Mouse (Mus musculus): Measurements from ENCODE around the gene Ldlrad3. TPM values are rescaled to one million over a fixed set of nuclear protein-coding genes. Genes with fewer than 3 reads are reported as not detected.
A peak's percentile ranks its signal among the peaks of the same experiment; 100 is the strongest.

Ldlrad3 gene
- polyA plus RNA-seq, 1 experiment from 2014 or later, result 18.1 TPM

DNA sequence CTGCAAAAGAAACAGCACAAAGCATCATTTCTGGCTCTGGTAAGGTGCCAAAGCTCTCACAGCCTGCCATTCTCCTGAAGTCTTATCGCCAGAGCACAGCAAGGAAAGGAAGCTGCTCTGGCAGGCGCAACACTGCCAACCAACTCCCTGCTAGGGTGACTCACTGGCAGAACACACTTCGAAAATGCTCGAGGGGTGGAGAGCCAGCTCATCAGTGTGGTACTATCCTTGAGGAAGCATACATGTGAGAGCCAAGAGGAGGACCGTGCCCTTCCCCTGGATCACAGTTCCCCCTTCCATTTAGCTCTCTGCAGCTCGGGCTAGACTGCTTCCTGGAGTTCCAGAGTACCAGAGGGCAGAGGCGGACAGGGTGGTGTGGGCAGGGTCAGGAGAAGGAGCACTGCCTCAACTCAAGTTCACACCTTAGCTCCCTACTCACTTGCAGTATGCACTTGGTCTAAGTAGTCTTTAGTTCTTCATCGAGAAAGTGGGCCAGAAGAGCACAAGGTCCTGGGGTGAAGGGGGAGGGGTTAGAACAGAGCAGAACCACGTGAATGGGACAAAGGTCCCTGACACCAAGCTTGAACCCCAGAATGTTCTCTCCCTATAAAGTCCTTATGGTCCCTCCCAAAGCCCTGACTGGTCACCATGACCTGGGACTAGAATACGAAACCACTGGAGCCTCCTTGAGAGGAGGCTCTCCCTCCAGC is 133.1 kb downstream of the Ldlrad3 start:
- no peaks in the 10 kb centered on the region; the same call in 1 of the 2 replicates for H3K36me3 ChIP-seq (ENCODE audit: control insufficient read depth, insufficient read depth, low read length)
- no peak overlapping the region for H3K4me3 ChIP-seq (ENCODE audit: low read depth, low read length)
- WGBS, result 72% methylated on average over 10 of the region's 10 CpGs
- peaks cover 31% of the 10 kb centered on the region for H3K4me1 ChIP-seq (ENCODE audit: control insufficient read depth, insufficient read depth, low read length)
- H3K9ac ChIP-seq (ENCODE audit: low read length), result no peak overlapping the region
- H3K9me3 ChIP-seq (replicated peaks; ENCODE audit: control insufficient read depth, low read length), result no peaks in the 10 kb centered on the region
- H3K4me2 ChIP-seq (ENCODE audit: low read length), result no peak overlapping the region
- ATAC-seq, result peak; percentile 63; the same call in 1 of the 2 replicates
- H3K27me3 ChIP-seq (replicated peaks; ENCODE audit: control insufficient read depth, insufficient read depth, low read length), result no peaks in the 10 kb centered on the region
- peak; percentile 81 for DNase-seq (ENCODE audit: low spot score)
- H3K27ac ChIP-seq (ENCODE audit: low read depth, low read length), result peak overlapping the region; percentile 22; the same call in 1 of the 2 replicates

DNA sequence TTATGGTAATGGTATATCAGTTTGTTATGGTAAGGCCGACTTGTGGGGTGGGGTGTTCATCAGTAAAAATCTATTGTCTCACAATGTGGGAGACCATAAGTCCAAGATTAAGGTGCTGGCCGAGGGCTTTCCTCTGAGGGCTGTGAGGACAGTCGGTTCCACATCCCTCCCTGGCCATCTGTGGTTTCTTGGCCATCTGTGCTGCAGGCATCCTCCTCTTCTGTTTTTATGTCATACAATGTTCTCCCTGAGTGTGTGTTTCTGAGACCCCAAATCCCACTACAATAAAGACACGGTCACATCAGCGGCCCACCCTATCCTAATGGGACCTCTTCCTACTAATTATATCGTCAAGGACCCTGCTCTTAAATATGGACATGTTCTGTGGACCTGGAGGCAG is 133.8 kb downstream of the Ldlrad3 start:
- Histone ChIP-seq H3K36me3 (ENCODE audit: control insufficient read depth, insufficient read depth, low read length) (no peaks in the 10 kb centered on the region; the same call in 1 of the 2 replicates), H3K27ac (ENCODE audit: low read depth, low read length) (no peak overlapping the region; the same call in 1 of the 2 replicates), H3K4me1 (ENCODE audit: control insufficient read depth, insufficient read depth, low read length) (peaks cover 31% of the 10 kb centered on the region), H3K4me3 (ENCODE audit: low read depth, low read length) (no peak overlapping the region), H3K9me3 (replicated peaks; ENCODE audit: control insufficient read depth, low read length) (no peaks in the 10 kb centered on the region), H3K9ac (ENCODE audit: low read length) (no peak overlapping the region), H3K4me2 (ENCODE audit: low read length) (no peak overlapping the region), H3K27me3 (replicated peaks; ENCODE audit: control insufficient read depth, insufficient read depth, low read length) (no peaks in the 10 kb centered on the region)
- ATAC-seq (no peak), DNase-seq (ENCODE audit: low spot score) (no peak)
- 80% methylated on average over 6 of the region's 6 CpGs for WGBS

DNA sequence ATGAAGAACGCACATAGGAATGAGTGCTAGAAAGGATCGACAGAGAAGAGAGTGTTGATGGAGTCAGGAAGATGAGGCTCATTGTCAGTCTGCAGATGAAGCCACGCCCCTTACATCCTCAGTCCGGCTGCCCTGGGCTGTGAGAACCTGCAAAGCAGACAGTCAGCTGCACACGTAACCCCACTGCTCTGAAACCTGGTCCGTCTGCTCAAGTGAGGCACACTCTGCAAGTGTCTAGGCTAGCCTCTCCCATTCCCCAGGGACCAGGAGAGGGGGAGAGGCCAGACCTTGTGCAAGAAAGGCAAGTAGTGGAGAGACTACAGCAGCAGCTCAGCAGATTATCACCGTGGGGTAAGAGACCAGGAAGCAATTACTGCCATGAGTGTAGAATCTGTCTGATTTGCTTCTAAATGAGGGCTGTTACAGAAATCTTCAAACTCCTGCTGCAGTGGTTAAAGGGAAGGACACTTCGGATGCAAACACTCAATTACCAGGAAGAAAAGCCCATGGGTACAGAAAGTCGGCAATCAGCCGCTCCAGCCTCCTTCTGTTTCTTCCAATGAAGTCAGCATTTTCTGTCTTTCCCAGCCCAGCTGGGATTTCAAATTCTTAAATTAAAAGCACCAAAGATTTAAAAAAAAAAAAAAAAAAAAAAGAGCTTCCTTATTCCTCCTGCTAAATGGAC is 136.2 kb downstream of the Ldlrad3 start:
- H3K4me1 ChIP-seq (ENCODE audit: control insufficient read depth, insufficient read depth, low read length), result peaks cover 31% of the 10 kb centered on the region
- H3K4me2 ChIP-seq (ENCODE audit: low read length), result no peak overlapping the region
- H3K36me3 ChIP-seq (ENCODE audit: control insufficient read depth, insufficient read depth, low read length), result no peaks in the 10 kb centered on the region; the same call in 1 of the 2 replicates
- H3K9me3 ChIP-seq (replicated peaks; ENCODE audit: control insufficient read depth, low read length), result no peaks in the 10 kb centered on the region
- H3K27ac ChIP-seq (ENCODE audit: low read depth, low read length), result 0 out of 2 replicates have a peak overlapping the region, but pooled peaks have one; percentile 41
- WGBS, result 40% methylated on average over 10 of the region's 10 CpGs
- ATAC-seq, result 0 out of 2 replicates have a peak, but pooled peaks have one; percentile 14
- H3K9ac ChIP-seq (ENCODE audit: low read length), result no peak overlapping the region
- no peaks in the 10 kb centered on the region for H3K27me3 ChIP-seq (replicated peaks; ENCODE audit: control insufficient read depth, insufficient read depth, low read length)
- H3K4me3 ChIP-seq (ENCODE audit: low read depth, low read length), result no peak overlapping the region
- DNase-seq (ENCODE audit: low spot score), result peak; percentile 51

DNA sequence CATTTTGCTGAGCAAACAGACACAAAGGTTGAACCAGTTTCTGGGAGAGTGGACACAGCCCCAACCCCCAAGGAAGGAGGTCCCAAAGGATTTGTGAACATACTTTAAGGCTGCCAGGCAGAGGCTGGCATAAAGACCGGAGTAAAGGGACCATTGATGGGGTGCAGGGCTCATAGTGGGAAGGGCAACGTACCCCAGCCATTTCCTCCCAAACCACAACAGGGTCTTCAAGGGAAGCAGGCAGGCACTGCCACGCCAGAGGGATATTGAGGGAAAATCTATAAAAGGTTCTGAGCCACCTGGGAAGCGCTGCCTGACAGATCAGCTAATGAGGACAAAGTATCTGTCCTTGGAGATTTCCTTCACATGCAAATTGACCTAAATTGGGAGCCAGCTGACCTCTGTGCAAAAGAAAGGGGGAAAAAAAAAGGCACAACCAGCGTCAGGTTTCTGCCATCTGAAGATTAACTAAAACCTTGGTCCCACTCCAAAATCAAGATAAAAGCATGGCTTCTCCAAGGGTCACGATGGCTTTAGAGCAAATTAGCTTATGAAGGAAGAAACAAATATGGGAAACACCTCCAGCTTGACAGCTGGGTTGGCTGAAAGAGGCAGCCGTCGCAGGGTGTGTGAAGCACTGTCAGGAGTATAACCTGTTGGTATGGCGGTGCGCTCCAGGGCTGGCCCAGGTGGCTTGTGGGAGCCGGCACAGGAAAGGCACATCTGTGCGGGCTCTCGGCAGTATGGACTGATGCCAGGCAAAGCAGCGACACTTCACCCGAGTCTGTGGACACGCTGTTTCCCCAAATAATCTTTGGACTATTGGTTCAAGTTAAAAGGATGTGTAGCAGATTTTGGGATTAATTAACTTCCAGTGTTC is 137.6 kb downstream of the Ldlrad3 start:
- Histone ChIP-seq H3K36me3 (ENCODE audit: control insufficient read depth, insufficient read depth, low read length) (no peaks in the 10 kb centered on the region), H3K27me3 (replicated peaks; ENCODE audit: control insufficient read depth, insufficient read depth, low read length) (no peaks in the 10 kb centered on the region), H3K9ac (ENCODE audit: low read length) (no peak overlapping the region), H3K27ac (ENCODE audit: low read depth, low read length) (no peak overlapping the region), H3K9me3 (replicated peaks; ENCODE audit: control insufficient read depth, low read length) (no peaks in the 10 kb centered on the region), H3K4me1 (ENCODE audit: control insufficient read depth, insufficient read depth, low read length) (peaks cover 31% of the 10 kb centered on the region), H3K4me2 (ENCODE audit: low read length) (no peak overlapping the region), H3K4me3 (ENCODE audit: low read depth, low read length) (no peak overlapping the region)
- ATAC-seq (no peak), DNase-seq (ENCODE audit: low spot score) (peak; percentile 48)
- WGBS, result 36% methylated on average over 16 of the region's 16 CpGs

DNA sequence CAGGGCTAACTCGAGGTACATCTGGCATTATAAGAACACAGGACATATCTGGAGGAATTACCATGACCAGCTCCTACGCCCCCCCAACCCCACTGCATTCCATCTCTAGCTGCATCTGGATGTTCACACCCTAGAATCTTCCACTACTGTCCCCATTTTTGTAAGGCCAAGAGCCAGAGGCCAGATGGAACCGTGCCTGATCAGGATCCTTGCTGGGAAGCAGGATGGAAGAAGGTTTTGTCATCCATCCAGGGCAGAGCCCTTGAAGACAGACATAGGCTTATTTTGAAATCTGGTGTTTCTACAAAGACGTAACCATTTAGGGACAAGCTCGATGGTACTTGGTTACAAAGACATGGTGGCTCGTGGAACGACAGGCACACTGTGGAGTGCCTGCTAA is 139.7 kb downstream of the Ldlrad3 start:
- Histone ChIP-seq H3K27ac (ENCODE audit: low read depth, low read length) (no peak overlapping the region), H3K9ac (ENCODE audit: low read length) (no peak overlapping the region), H3K4me2 (ENCODE audit: low read length) (no peak overlapping the region), H3K4me3 (ENCODE audit: low read depth, low read length) (no peak overlapping the region), H3K9me3 (replicated peaks; ENCODE audit: control insufficient read depth, low read length) (no peaks in the 10 kb centered on the region), H3K36me3 (ENCODE audit: control insufficient read depth, insufficient read depth, low read length) (no peaks in the 10 kb centered on the region), H3K4me1 (ENCODE audit: control insufficient read depth, insufficient read depth, low read length) (peaks cover 24% of the 10 kb centered on the region), H3K27me3 (replicated peaks; ENCODE audit: control insufficient read depth, insufficient read depth, low read length) (no peaks in the 10 kb centered on the region)
- 96% methylated on average over 7 of the region's 7 CpGs for WGBS
- ATAC-seq (no peak), DNase-seq (ENCODE audit: low spot score) (no peak)

DNA sequence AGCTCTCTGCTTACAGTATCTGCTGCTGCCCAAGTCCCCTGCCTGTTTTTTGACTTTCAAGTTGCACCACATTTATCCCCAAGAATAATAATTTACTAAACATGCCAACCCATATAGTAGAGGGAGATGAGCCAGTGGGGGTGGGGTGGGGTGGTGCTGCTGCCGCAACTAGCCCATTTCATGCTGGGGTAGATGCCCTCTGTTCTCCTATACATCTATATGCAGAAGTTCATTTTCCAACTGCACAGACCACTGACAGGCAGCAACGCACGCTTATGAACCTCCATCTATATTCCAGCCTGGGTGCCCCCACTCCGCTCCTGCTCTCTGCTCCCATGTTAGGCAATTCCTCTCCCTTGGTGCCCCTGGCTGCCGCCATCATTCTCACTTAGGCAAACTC is 145.7 kb downstream of the Ldlrad3 start:
- Histone ChIP-seq H3K9ac (ENCODE audit: low read length) (no peak overlapping the region), H3K27ac (ENCODE audit: low read depth, low read length) (no peak overlapping the region), H3K36me3 (ENCODE audit: control insufficient read depth, insufficient read depth, low read length) (no peaks in the 10 kb centered on the region), H3K4me1 (ENCODE audit: control insufficient read depth, insufficient read depth, low read length) (peaks cover 32% of the 10 kb centered on the region), H3K27me3 (replicated peaks; ENCODE audit: control insufficient read depth, insufficient read depth, low read length) (no peaks in the 10 kb centered on the region), H3K9me3 (replicated peaks; ENCODE audit: control insufficient read depth, low read length) (no peaks in the 10 kb centered on the region), H3K4me3 (ENCODE audit: low read depth, low read length) (no peak overlapping the region), H3K4me2 (ENCODE audit: low read length) (no peak overlapping the region)
- WGBS, result 93% methylated on average over 5 of the region's 5 CpGs
- no peak for ATAC-seq
- no peak for DNase-seq (ENCODE audit: low spot score)

DNA sequence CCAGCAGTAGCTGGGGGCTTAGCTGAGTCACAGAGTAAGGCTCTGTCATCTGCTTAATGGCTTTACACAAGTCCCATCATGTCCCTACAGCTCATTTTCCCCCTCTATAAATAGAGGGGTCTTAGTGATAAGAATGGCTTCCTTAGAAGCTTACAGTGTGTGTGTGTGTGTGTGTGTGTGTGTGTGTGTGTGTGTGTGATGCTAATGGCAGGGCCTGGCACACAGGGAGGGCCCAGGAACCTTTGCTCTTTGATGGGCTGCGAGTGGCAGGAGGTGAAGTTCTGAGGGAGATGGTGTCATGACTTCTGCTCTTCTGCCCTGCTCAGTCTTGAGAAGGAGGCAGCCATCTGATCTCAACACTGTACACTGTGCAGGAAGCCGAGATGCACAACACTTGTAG is 146.2 kb downstream of the Ldlrad3 start:
- no peak for ATAC-seq
- H3K9ac ChIP-seq (ENCODE audit: low read length), result no peak overlapping the region
- H3K27ac ChIP-seq (ENCODE audit: low read depth, low read length), result no peak overlapping the region
- H3K9me3 ChIP-seq (replicated peaks; ENCODE audit: control insufficient read depth, low read length), result no peaks in the 10 kb centered on the region
- no peak overlapping the region for H3K4me2 ChIP-seq (ENCODE audit: low read length)
- no peak overlapping the region for H3K4me3 ChIP-seq (ENCODE audit: low read depth, low read length)
- no peaks in the 10 kb centered on the region for H3K27me3 ChIP-seq (replicated peaks; ENCODE audit: control insufficient read depth, insufficient read depth, low read length)
- DNase-seq (ENCODE audit: low spot score), result no peak
- peaks cover 32% of the 10 kb centered on the region for H3K4me1 ChIP-seq (ENCODE audit: control insufficient read depth, insufficient read depth, low read length)
- no peaks in the 10 kb centered on the region for H3K36me3 ChIP-seq (ENCODE audit: control insufficient read depth, insufficient read depth, low read length)
- WGBS, result 83% methylated on average over 2 of the region's 2 CpGs

DNA sequence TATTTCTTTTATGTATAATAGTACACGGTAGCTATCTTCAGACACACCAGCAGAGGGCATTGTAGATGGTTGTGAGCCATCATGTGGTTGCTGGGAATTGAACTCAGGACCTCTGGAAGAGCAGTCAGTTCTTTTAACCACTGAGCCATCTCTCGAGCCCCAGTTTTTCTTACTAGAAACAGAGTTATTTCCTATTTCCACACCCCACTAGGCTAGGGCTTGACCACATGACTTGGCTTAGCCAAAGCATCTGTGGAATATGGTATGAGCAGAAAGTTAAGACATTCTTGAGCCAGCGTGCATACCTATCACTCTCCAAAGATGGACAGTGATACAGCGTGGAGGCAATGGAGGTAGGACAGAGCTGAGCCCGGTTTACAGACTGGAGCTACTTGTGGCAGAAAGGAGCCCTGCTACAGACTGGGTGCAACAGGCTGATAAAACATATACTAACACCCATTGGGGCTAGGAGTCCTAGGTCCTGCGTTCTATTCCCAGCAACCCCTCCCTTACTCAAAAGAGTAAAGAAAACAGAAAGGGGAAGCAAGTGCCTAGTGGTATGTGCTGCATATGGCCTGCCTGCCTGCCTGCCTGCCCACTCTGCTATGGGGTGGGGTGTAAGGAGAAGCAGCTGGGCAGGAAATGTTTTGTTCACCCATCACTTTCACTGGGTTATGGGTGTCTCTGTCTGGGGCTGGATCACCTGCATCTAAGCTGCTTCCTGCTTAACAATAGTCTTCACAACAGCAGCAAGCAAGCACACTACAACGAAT is 147.1 kb downstream of the Ldlrad3 start:
- ATAC-seq (peak; percentile 11), DNase-seq (ENCODE audit: low spot score) (no peak)
- 87% methylated on average over 7 of the region's 7 CpGs for WGBS
- peaks cover 32% of the 10 kb centered on the region for H3K4me1 ChIP-seq (ENCODE audit: control insufficient read depth, insufficient read depth, low read length)
- no peak overlapping the region for H3K9ac ChIP-seq (ENCODE audit: low read length)
- H3K36me3 ChIP-seq (ENCODE audit: control insufficient read depth, insufficient read depth, low read length), result no peaks in the 10 kb centered on the region
- no peaks in the 10 kb centered on the region for H3K27me3 ChIP-seq (replicated peaks; ENCODE audit: control insufficient read depth, insufficient read depth, low read length)
- no peaks in the 10 kb centered on the region for H3K9me3 ChIP-seq (replicated peaks; ENCODE audit: control insufficient read depth, low read length)
- no peak overlapping the region for H3K4me3 ChIP-seq (ENCODE audit: low read depth, low read length)
- no peak overlapping the region for H3K4me2 ChIP-seq (ENCODE audit: low read length)
- peak overlapping the region; percentile 35; the same call in 1 of the 2 replicates for H3K27ac ChIP-seq (ENCODE audit: low read depth, low read length)
